Mouse (Mus musculus): ENCODE data around the gene Ly6g6c. TPM values are rescaled to one million over a fixed set of nuclear protein-coding genes. Genes with fewer than 3 reads are reported as not detected.

The Ly6g6c gene
- total RNA-seq, 2 experiments from 2014 or later: not detected

DNA sequence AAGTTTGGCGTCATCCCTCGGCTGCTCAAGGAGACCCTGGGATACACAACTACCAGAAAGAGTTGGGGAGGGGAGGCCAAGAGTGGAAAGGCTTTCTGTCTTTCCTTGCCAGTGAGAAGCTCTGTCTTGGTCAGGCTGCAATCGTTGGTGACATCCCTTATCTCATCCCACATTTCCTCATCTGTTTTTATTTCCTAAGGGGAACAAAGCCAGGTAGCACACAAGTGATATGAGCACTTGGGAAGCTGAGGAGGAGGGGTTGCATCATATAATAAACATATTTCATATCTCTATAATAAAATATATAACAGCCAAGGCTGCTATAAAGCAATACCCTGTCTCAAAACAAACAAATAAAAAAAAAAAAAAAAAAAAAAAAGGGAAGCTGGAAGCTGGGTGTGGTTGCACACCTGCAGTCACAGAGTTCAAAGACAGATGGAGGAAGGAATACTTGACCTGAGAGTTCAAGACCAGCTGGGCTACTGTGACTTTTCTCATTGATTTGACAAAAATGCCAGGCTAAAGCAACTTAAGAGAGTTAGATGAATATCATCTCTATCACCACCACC lies 18.8 kb downstream of the Ly6g6c start:
- H3K4me3 ChIP-seq: no peak overlapping the region
- no peak for TF ChIP-seq CTCF (conservative IDR thresholded peaks at IDR 0.05)
- H3K27ac ChIP-seq: no peak overlapping the region
- no peak for DNase-seq (ENCODE audit: low spot score in 2 of 2)

DNA sequence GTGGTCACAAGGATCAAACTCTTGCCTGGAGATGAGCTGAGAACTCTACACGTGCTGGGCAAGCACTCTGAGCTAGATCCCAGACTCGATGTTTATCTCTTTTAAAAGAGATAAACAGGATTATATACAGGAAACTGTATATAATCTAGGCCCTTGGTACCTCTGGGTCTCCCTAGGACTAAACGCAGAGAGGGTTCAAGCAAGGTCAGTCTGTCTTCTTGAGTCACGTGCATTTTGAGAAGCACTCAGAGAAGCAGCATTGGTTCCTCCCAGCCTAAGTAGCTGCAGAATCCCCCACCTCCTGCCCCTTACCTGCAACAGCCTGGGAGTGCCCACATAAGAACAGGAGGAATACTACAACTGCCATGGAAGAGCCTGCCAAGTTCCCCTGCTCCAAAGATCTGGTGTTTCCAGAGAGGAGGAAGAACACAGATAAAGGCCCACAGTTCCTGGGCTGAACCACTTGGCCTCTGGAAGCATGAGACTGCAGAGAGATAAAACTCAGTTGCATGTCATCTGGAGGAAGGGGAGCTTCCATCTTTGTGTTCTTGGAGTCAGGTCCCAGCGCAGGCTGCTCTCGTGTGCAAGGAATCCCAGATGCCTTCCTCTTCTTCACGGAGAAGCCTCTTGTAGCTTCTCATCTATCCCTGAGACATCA lies 20.1 kb downstream of the Ly6g6c start, which contains the start of gene Ly6g6f:
Gene Ly6g6f, minus strand, starts transcription at position 403 of the 658 bp plus-strand sequence.
- no peak for DNase-seq (ENCODE audit: low spot score in 2 of 2)

DNA sequence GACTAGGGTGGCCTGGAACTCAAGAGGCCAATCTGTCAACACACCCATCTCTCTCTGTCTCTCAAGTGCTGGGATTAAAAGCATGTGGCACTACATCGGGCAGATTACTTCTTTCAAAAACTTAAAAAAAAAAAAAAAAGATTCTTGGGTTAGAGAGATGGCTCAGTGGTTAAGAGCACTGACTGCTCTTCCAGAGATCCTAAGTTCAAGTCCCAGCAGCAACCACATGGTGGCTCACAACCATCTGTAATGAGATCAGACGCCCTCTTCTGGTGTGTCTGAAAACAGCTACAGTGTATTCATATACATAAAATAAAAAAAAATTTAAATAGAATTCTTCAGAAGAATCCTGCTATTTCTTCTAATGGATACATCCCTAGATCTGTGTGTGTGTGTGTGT lies 23.0 kb downstream of the Ly6g6c start:
- Histone ChIP-seq H3K4me3 (no peak overlapping the region), H3K27ac (no peak overlapping the region)
- no peak for DNase-seq (ENCODE audit: low spot score in 2 of 2)
- TF ChIP-seq CTCF (conservative IDR thresholded peaks at IDR 0.05): peak; percentile 71

More for the DNA sequence above, 20.1 kb downstream of the Ly6g6c start, which contains the start of gene Ly6g6f:
- no peak for TF ChIP-seq CTCF (conservative IDR thresholded peaks at IDR 0.05)
- Histone ChIP-seq H3K4me3 (no peak within 1 kb of the TSS), H3K27ac (no peak within 1 kb of the TSS)

DNA sequence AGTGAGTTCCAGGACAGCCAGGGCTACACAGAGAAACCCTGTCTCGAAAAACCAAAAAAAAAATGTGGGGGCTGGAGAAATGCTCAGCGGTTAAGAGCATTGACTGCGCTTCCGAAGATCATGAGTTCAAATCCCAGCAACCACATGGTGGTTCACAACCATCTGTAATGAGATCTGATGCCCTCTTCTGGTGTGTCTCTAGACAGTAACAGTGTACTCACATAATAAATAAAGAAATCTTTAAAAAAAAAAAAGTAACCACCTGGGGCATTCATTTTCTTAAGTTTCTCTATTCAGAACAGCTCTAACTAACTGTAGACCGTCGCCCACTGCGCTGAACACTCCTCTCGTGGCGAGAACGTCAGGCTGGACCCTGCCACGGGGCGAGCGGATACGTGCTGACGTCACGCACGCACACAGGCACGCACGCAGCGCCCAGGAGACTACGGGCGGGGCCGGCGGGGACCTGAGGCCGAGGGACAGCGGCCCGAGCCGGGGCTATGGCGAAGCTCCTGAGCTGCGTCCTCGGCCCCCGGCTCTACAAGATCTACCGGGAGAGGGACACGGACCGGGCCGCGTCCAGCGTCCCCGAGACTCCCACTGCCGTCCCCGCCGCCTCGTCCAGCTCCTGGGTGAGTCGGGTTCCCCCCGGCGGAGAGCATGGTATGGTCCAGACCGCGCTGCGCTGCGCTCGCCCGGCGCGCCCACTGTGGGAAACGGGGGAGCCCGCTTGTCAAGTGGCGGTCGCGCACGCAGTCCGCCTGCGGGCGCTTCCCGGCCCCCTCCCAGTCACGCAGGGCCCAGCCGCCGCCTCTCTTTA lies 23.8 kb downstream of the Ly6g6c start, which contains the start of gene Abhd16a:
Gene Abhd16a, plus strand, starts transcription at position 439 of the 820 bp plus-strand sequence.
- Histone ChIP-seq H3K27ac (peak within 1 kb of the TSS; percentile 100), H3K4me3 (peak within 1 kb of the TSS; percentile 82)
- DNase-seq (ENCODE audit: low spot score in 2 of 2): peak; percentile 93
- peak; percentile 61 for TF ChIP-seq CTCF (conservative IDR thresholded peaks at IDR 0.05)

- no peak for TF ChIP-seq CTCF (conservative IDR thresholded peaks at IDR 0.05)
- peak overlapping the region; percentile 100 for H3K27ac ChIP-seq
- peak overlapping the region; percentile 82 for H3K4me3 ChIP-seq
- no peak for DNase-seq (ENCODE audit: low spot score in 2 of 2)
Observed at GRCm38 (mm10) chr17:35090166-35090932, 25.2 kb downstream of the Ly6g6c start.

- H3K27ac ChIP-seq: peak overlapping the region; percentile 25; the same call in 1 of the 2 replicates
- no peak for TF ChIP-seq CTCF (conservative IDR thresholded peaks at IDR 0.05)
- H3K4me3 ChIP-seq: no peak overlapping the region; the same call in 1 of the 2 replicates
- no peak for DNase-seq (ENCODE audit: low spot score in 2 of 2)
Observed at GRCm38 (mm10) chr17:35092403-35093198, 27.4 kb downstream of the Ly6g6c start.

- TF ChIP-seq CTCF (conservative IDR thresholded peaks at IDR 0.05): no peak
- Histone ChIP-seq H3K4me3 (no peak overlapping the region), H3K27ac (no peak overlapping the region; the same call in 1 of the 2 replicates)
- DNase-seq (ENCODE audit: low spot score in 2 of 2): no peak
Observed at GRCm38 (mm10) chr17:35094475-35095365, 29.5 kb downstream of the Ly6g6c start.

DNA sequence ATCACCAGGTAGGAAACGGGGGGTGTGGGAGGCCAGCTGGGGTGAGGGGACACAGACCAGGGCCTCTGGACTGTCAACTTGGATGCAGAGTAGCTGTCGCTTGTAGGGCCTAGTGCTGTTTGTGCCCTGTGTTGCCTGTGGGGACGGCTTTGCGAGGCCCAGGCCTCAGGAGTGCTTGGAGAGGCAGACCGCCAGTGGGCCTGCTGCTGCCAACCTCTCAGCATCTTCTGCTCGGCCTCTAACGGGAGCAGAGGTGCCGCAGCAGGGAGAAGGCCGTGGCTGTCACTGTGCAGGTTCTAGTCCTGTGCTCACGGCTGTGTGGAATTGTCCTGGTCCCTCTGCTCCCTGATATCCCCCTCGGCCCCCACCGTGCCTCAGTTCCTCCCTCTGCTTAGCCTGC lies 31.4 kb downstream of the Ly6g6c start:
- H3K27ac ChIP-seq: peak overlapping the region; percentile 43; the same call in 1 of the 2 replicates
- no peak for DNase-seq (ENCODE audit: low spot score in 2 of 2)
- no peak for TF ChIP-seq CTCF (conservative IDR thresholded peaks at IDR 0.05)
- H3K4me3 ChIP-seq: no peak overlapping the region

- DNase-seq (ENCODE audit: low spot score in 2 of 2): peak; percentile 37 to 43
Observed at GRCm38 (mm10) chr17:35097164-35097655, 32.0 kb downstream of the Ly6g6c start.

DNA sequence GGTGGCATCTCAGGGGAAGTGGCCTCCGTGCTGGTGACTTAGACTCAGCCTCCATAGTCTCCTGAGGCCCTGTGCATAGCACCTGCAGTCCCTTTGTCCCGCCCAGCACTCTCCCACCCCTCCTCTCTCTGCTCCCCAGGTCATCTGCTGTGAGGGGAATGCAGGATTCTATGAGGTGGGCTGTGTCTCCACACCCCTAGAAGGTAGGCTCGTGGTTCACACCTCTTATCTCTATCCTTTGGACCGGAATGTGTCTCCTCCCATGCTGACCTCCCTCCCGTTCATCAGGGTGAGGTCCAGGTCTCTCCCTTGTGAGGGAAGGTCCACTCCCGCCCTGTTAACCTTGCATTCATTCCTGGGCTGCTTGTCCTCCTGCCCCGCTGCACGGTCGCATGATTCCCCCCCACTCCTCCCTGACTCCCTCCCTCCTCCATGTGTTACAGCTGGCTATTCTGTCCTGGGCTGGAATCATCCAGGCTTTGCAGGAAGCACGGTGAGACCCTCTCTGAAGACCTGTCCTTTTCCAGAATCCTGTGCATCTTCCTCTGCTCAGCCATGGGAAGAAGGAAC lies 35.1 kb downstream of the Ly6g6c start:
- Histone ChIP-seq H3K27ac (no peak overlapping the region), H3K4me3 (no peak overlapping the region)
- no peak for DNase-seq (ENCODE audit: low spot score in 2 of 2)
- no peak for TF ChIP-seq CTCF (conservative IDR thresholded peaks at IDR 0.05)

More at GRCm38 (mm10) chr17:35097164-35097655, 32.0 kb downstream of the Ly6g6c start:
- Histone ChIP-seq H3K4me3 (no peak overlapping the region), H3K27ac (peak overlapping the region; percentile 43; the same call in 1 of the 2 replicates)
- TF ChIP-seq CTCF (conservative IDR thresholded peaks at IDR 0.05): peak; percentile 67

All from layer of hippocampus, adult 2 months (tissue).